Mouse (Mus musculus): Measurements from ENCODE around the gene Tbc1d25. TPM values are rescaled to one million over a fixed set of nuclear protein-coding genes. Genes with fewer than 3 reads are reported as not detected.

Gene Tbc1d25
- 4.3 and 4.9 TPM in 2 replicates for polyA plus RNA-seq (2015; fragmentation: Nextera tagmentation; extraction: Ambion mirVana)

DNA sequence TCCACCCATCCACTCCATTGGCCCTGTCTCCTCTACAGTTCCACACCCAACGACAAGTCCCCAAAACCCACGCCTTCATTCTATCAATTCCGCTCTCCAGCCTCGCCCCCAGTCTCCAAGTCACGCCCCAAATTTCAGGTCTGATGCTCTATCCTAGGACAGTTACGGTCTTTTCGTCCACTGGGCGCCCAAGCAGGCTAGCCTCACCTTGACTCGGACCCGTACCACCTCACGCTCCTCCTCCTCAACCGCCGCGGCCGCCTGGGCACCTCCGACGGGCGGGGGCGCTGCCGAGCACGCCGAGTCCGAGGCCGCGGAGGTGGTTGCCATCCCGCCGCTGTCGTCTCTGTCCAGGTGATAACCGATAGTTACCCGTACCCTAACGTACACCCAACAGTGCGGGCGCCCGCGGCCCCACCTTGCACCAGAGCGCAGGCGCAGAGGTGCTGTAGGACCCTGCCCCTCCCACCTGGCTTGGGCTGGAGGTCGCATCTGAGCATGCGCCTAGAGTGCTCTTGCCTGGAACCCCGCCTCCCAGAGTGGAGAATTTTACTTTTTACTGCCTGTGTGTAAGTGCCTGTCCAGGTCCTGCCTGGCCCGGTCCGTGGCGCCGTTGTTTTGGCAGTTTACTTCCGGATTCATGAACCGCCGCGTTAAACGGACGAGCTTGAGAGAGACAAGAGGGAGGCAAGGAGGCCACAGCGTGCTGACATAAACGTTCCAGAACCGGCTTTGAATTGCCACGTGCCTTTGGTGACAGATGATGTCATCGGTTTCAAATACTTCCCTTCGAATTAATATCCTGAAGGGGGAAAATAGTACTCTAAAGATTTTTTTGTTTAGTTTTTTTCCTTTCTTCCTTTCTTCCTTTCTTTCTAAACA, at the start of gene Tbc1d25:
Gene Tbc1d25 (minus strand): TSS at position 678 of the 882 bp plus-strand sequence.

DNA sequence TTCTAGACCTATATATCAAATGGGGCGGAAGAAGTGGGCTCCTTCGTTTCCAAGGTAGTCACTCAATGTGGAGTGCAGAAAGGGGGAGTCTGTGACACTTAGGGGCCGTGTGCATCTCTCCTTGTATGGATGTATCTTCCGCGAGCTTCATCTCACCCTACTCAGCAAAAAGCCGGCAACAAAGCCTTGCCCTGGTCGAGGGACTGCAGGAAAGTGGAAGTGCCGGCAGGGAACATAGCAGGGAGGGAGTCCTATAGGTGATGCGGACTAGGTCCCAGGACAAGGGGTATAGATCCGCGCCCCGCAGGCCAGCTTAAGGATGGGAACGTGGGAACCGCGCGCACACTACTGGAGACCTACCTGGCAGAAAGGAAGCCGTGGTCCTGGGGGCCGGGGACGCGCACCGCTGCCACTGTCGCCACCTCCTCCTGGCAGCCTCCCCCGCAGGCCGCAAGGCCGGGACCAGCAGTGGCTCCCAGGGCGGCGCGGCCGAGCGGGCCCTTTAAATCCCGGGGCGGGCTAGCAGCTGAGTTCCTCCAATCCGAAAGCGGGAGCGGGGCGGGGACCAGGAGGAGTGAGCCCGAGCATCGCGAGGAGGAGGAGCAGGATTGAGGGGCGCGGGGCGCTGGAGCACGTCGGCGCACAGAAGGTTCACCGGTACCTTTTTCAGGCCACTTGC, 30.2 kb upstream of the Tbc1d25 start, which contains the start of gene Porcn:
Gene Porcn (minus strand): TSS at position 511 of the 679 bp plus-strand sequence.

DNA sequence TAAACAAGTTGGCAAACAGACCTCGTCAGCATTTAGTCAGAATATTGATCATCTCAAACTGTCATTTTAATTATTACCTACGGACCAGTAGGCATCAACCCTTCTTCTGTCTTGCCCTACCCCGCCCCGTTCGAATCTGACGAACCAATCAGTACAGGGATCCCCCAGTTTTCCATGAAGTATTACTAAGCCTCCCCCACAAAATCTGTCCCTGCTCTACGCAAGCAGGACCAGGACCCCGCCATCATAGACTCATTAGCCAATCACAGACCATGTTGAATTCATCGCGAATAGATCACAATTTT, 17.4 kb upstream of the Tbc1d25 start, which contains the start of gene Ebp:
Gene Ebp (minus strand): TSS at position 94 of the 305 bp plus-strand sequence.

DNA sequence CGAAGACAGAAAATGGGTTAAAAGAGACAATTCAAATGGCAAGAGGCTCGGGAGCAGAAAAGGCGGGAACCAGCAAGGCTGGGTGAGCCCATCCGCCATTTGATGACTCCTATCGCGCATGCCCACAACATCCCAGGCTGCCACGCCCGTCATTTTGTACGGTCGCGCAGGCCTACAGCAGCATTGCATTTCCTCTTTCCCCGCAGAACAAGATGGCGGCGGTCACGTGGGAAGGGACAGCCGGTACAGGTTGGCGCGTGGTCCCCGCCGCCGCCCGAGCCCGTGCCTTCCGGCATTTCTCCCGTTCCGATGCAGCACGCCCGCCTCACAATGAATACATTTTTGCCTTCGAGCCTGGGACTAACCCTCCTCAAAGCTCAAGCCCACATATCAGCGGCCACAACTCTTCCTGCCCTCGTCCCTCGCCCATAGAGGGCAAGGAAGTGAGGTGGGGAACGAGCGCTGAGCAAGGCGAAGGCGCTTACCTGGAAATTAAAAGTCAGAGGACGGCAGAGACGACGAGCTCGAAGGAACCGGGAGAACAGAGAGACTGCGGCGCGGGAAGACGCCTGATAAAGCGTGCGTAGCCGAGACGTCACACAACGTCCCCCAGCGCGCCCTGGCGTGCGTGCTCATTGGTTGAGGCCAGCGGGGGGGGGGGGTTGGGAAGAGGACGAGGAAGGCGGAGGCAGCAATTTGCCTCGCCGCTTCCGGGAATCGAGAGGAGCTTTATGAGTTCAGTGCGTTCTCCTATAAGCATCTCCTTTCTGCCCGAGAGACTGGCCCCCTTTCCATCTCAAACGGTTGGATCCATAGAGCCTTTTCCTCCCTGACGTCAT, 30.6 kb downstream of the Tbc1d25 start, which contains the start of gene Rbm3:
Gene Rbm3 (minus strand): TSS at position 728 of the 839 bp plus-strand sequence.

DNA sequence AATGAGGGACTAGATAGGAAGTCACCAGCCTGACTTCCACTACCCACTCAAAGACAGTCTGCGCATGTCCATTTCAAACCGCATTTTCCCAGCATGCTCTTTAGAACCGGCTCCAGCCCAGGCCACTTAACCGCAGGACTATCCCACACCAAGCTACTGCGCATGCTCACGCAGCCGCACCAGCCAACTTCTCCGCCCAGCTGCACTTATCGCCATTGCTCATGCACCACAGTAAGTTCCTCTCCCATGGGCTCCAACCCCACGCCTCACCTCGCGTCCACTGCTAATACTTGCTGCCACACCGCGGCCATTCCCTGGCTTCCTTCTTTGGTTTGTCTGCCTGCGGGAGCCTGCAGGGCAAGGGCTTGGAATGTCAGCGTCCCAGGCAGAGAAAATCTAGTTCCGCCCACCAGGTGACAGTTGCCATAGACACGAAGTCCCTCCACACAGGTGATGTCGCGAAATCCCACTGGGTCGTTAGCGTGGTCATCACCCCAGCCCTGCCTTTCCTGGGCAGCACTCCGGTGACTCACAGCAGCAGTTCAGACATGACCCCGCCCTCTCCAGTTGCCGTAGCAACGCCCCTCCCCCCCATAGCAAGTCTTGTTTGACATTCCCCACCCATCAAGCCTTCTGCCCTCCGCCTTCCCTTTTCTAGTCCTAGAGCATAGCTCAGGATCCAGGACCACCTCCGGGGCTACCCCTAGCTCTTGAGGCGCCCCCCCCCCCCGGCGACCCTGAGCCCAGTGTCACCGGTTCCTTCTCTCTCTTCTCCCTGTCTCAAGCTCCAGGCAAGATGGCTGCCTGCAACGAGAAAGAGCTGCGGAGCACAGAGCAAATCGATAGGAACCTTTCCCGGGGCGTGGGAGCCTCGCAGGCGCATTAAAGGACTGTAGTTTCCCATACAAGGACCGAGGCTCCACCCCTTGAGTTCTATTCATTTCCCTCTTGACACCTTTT, 43.7 kb downstream of the Tbc1d25 start, which contains the start of gene Wdr13:
Gene Wdr13 (minus strand): TSS at position 876 of the 960 bp plus-strand sequence.

Other genes starting within 250 kb of the Tbc1d25 start
- not detected in 2 replicates for gene Eras, start 247.6 kb downstream of the Tbc1d25 start, polyA plus RNA-seq (2015; fragmentation: Nextera tagmentation; extraction: Ambion mirVana)
- gene Hdac6, start 228.3 kb downstream of the Tbc1d25 start, polyA plus RNA-seq (2015; fragmentation: Nextera tagmentation; extraction: Ambion mirVana): 4.6 and 5.7 TPM in 2 replicates
- 115 and 131 TPM in 2 replicates for gene Gata1, start 198.1 kb downstream of the Tbc1d25 start, polyA plus RNA-seq (2015; fragmentation: Nextera tagmentation; extraction: Ambion mirVana)
- not detected in 2 replicates for gene Glod5, start 157.7 kb downstream of the Tbc1d25 start, polyA plus RNA-seq (2015; fragmentation: Nextera tagmentation; extraction: Ambion mirVana)
- 38.6 and 39.7 TPM in 2 replicates for gene Suv39h1, start 101.4 kb downstream of the Tbc1d25 start, polyA plus RNA-seq (2015; fragmentation: Nextera tagmentation; extraction: Ambion mirVana)
- 8.9 and 9.7 TPM in 2 replicates for gene Was, start 85.7 kb downstream of the Tbc1d25 start, polyA plus RNA-seq (2015; fragmentation: Nextera tagmentation; extraction: Ambion mirVana)
- gene Wdr13, start 43.3 kb downstream of the Tbc1d25 start, polyA plus RNA-seq (2015; fragmentation: Nextera tagmentation; extraction: Ambion mirVana): 8.3 and 9.4 TPM in 2 replicates
- gene Rbm3, start 30.3 kb downstream of the Tbc1d25 start, polyA plus RNA-seq (2015; fragmentation: Nextera tagmentation; extraction: Ambion mirVana): 848 and 905 TPM in 2 replicates
- 33.1 and 34.2 TPM in 2 replicates for gene Ebp, start 17.3 kb upstream of the Tbc1d25 start, polyA plus RNA-seq (2015; fragmentation: Nextera tagmentation; extraction: Ambion mirVana)
- gene Porcn, start 30.3 kb upstream of the Tbc1d25 start, polyA plus RNA-seq (2015; fragmentation: Nextera tagmentation; extraction: Ambion mirVana): 0.78 and 0.98 TPM in 2 replicates
- 35.7 and 39.1 TPM in 2 replicates for gene Ftsj1, start 76.2 kb upstream of the Tbc1d25 start, polyA plus RNA-seq (2015; fragmentation: Nextera tagmentation; extraction: Ambion mirVana)
- 84.8 and 102 TPM in 2 replicates for gene Slc38a5, start 95.0 kb upstream of the Tbc1d25 start, polyA plus RNA-seq (2015; fragmentation: Nextera tagmentation; extraction: Ambion mirVana)
- gene Ssxb10, start 151.2 kb upstream of the Tbc1d25 start, polyA plus RNA-seq (2015; fragmentation: Nextera tagmentation; extraction: Ambion mirVana): not detected in 2 replicates
- not detected in 2 replicates for gene Ssxb9, start 190.8 kb upstream of the Tbc1d25 start, polyA plus RNA-seq (2015; fragmentation: Nextera tagmentation; extraction: Ambion mirVana)
- not detected in 2 replicates for gene Ssxb1, start 237.1 kb upstream of the Tbc1d25 start, polyA plus RNA-seq (2015; fragmentation: Nextera tagmentation; extraction: Ambion mirVana)